Mouse (Mus musculus) hindlimb bud, embryonic 11.5 days (tissue): Measurements from ENCODE around the gene Rrp1.
"Not testable (repeated sequence)": the region's sequence is repeated elsewhere in the genome, so short reads cannot be mapped to it uniquely, and the experiment has no call there.

Source experiments
- DNase-seq: peaks from one replicate; pipeline ENCODE4 v3.0.0-alpha.2; 2012; ENCODE audit warnings: low read depth, low spot score; ENCODE audit errors: extremely low spot score

Gene Rrp1

DNA sequence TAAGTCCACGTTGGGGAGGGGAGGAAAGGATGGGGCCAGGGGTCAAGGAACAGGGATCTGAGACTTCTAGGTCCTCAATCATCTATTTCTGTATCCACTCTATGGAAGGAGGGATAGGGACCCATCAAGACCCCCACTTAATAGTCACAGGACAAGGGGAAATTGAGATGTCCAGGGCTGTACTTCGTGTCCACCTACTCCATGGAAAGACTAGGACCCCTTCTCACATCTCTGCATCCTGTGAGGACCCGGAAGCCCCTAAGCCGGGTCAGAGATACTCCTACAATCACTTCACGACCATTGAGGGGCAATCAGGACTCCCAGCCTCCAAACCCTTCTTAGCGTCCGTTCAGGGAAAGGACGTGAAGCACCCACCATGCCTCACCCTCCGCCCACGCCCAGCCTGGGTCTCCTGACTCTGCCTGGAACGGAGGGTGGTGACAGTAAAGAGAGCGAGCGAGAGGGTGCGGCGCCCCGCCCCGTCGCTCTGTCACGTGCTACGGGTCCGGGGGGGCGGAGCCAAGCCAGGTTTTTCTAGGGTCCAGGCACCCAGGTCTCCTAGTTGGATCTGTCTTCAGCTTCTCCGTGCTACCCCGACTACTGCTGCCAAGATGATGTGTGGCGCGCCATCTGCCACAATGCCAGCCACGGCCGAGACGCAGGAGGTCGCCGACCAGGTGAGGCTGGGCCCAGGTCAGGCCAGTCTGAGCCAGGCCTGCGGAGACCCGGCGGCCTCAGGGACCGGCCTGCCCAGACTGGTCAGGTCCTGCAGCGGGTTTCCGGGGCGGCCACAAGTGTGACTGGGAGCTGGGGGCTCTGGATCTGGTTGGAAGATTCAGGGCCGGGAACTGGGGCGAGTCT is 12.6 kb upstream of the Rrp1 start, which contains the start of gene Cstb:
TSS of gene Cstb (plus strand) at position 489 of the 861 bp plus-strand sequence.
- DNase-seq: no peak

DNA sequence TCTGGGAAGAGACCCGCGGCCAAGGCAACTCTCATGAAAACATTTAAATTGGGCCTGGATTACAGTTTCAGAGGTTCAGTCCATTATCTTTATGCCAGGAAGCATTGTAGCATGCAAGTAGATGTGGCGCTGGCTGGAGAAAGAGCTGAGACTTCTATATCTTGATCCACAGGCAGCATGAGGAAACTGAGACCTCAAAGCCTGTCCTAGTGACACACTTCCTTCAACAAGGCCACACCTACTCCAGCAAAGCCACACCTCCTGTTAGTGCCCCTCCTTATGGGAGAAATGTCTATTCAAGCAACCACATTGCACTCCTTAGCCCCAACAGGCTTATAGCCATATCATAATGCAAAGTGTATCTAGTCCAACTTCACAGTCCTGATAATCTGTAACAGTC is 9.8 kb upstream of the Rrp1 start:
- DNase-seq: no peak

DNA sequence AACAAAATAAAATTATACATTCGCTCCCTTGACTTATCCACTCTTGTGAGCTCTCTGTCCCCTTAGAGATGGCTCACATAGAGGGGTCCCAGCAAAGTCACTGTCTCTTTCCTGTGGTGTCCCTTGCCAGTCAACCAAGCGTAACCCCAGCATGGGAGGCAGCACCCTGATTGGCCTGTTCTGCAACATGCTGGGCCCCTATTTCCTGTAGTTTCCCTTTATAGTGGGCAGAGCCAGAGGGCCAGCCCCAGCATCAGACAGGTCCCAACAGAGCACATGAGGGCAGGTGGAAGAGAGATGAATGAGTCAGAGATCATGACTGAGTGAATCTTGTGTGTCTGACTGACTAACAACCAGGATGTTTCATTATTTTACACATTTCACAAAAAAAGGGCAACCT is 8.1 kb upstream of the Rrp1 start:
- no peak for DNase-seq

DNA sequence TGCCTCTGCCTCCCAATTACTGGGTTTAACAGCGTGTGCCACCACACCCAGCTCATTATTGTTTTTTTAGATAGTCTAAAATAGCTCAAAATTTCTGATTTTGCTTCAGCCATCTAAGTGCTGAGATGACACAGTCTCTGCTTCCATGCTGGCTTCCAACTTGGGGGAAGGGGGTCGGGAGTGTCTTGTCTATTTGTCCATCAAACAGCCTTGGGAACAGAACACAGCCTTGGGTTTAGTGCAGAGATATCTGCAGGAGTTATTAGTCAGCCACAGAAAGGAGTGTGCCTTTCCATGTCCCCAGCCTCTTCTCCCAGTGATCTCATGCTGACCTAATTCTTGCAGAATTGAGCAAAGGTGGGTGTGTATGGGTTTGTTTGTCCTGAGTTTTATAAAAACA is 5.9 kb upstream of the Rrp1 start:
- DNase-seq: no peak

DNA sequence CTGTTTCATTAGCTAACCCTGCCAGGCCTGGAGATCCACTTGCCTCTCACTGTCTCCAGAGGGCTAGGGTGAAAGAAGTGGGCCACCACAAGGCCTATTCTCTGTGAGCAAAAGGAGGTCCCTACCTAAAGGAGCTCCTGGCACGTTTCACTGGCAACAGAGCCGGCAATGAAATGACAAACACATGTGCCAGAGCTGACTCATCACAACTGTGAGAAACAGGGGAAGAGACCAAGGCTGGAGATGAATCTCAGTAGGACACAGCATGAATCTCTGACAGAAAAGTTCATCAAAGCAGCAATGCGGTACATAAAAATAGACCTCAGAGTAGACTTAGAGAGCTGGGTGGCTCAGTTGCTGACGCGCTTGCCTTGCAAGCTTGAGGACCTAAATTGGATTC is 5.0 kb upstream of the Rrp1 start:
- no peak for DNase-seq

DNA sequence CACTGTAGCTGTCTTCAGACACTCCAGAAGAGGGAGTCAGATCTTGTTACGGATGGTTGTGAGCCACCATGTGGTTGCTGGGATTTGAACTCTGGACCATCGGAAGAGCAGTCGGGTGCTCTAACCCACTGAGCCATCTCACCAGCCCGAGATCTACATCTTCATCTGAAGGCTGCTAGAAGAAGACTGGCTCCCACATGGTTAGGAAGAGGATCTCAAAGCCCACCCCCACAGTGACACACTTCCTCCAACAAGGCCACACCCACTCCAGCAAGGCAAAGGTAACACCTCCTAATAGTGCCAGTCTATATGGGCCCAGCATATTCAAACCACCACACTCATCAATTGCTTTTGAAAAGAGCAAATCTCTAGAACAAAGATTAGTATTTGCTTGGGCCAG is 2.1 kb upstream of the Rrp1 start:
- DNase-seq: not testable (repeated sequence)

DNA sequence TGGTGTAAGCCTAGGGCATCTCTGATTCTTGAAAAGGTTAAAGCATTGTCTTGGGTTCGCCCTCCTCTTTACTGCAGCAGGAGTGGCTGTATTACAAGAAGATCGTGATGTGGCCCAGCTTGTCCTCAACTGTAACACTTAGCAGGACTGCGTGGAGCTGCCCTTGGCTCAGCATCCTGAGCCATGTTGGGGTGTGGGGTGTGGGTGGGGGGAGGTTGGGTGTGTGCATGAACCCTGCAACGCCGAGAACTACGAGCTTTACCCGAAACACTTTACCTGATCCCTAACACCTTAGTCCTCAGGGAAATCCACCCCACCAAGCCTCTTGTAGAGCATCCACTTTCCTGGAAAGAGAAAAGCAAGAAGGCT is 293 bp upstream of the Rrp1 start:
- DNase-seq: no peak

DNA sequence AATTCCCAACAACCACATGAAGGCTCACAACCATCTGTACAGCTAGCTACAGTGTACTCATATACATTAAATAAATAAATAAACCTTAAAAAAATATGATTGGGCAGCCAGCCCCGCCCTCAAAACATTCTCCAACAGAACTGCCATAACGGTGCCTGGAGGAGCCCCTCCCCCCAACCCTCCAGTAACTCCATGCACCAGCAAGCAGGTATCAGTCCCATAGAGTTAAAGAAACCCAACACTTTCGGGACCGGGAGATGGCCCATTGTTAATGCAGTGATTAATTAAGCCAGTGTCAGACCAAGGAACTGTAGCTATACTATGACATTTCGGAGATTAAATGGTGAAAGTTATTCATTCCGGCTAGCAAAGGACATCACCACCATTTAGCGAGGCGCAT is 992 bp downstream of the Rrp1 start:
- no peak for DNase-seq

DNA sequence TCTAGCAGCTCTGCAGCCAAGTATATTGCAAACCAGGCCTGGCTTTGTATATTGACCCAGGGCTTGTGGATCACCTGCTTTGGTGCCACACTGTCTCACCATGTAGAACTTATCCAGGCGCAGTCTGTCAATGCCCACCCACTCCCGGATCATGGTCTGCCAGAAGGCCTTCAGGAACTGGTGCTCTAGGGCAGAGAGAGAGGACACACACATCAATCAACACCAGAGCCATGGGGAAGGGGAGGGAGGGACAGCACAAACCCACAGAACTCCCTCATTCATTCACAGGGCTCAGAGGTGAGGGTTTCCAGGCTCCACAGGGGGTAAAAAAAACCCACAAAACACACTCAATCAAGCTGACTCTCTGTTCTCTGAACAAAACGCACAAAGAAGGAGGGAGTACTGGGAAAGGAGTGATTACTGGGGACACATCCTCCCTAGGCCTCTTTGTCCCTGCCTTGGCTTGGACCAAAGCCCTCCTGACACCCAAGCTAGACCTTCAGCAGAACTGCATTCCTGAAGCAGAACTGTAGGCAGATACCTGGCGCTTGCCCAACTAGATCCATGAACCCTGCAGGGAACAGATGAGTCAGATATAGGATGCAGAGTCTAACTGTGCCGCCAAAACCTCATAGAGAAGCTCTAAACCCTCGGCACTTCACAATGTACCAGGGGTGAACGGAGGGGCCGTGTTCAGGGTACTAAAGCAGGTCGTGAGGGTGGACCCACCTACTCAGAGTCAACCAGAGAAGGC is 3.6 kb downstream of the Rrp1 start:
- DNase-seq: no peak

DNA sequence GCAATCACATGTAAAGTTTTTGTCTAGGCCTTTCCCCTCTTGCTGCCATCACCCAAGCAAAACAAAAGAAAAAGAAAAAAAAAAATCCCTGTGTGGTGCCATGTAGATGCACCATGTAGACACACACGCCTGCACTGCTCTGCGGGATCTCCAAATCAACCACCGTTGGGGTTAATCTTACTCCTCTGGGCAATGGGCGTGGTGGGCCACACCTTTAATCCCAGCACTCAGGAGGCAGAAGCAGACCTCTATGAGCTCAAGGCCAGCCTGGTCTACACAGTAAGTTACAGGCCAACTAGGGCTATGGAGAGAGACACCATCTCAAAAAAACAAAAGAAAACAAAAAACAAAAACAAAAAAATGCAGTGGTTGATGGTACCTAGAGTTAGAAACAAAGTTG is 5.7 kb downstream of the Rrp1 start:
- no peak for DNase-seq

DNA sequence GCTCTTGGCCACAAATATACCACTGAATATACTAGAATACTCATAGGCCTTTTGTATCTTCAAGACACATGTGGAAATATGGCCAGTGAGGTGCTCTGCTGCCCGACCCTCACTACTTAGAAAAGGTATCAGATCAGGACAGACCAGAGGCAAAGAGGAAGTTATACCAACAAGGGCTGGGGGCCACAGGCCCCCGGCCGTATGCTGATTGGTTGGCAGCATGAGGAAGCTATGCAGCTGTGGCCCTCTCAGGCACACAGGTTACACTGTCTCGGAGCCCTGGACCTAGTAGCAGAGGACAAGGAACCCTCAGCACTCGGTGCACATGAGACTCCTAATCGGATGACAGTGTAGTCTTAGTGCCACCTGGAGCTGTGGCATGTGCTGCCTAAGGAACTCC is 6.7 kb downstream of the Rrp1 start:
- DNase-seq: no peak

DNA sequence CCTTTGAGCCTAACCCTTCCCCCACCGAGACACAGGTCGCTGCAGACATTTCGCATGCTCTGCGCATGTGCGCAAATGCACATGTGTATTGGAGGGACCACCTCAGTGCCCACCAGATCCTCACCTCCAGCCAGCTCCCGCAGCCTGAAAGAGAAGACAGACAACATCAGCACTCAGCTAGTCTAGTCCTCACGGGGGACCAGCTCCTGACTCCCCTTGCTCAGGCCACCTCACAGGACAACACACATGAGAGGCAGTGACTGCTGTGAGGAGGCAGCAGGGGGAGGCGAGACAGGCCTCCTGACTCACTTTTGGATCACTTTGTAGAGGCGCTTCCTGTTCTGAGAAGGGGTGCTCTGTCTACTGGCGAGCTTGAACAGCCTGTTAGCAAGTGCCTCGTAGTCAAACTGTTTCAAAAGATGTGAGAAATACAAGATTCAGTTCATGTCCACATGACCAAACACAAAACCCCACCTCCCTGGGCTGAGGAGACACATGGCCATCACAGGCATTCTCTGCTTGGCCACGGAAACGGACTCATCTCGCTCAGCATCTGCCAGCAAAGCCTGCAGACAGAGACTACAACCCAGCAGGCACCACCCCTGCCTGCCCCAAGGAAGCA is 10.4 kb downstream of the Rrp1 start:
- DNase-seq: no peak

DNA sequence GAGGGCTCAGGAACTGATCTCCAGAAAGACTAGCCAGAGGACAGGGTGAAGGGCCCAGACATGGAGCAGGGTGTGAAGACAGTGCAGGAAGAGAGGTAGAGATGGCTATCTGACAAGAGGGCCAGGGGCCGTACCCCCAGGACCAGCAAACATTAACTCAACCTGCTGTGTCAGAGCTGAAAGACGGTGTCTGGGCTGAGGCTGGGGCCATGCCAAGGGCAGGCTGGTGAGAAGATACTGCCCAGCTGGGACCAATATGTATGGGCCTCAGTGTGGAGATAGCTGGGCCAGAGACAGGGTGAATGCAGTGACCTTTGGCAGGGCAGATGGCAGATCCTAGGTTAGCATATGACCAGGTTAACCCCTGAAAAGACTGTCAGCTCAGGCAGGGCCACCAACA is 11.7 kb downstream of the Rrp1 start:
- DNase-seq: no peak

DNA sequence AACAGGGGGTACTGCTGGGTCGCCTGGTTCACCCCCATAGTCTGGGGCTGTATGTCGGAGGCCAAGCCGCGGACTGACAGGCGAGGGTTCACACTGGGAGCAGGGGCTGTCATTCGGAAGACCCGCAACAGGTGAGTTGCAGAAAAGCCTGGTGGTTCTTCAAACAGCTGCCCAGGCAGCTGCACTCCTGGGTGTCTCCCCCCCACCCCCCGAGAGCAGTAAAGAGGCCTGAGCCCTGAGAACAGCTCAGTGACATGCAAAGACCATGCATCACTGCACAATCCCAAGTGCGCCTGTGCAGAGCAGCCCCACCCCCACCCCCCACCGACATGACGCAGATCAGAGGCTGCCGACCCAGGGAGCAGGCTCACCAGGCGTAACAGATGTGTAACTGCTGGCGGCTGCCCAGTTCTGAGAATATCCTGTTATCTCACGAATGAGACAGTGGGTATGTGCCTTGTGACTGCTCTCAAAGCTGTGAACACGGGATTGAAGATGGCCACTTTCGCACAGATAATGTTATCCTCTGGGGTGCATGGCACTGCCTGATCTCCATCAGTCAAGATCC is 13.7 kb downstream of the Rrp1 start:
- DNase-seq: no peak

DNA sequence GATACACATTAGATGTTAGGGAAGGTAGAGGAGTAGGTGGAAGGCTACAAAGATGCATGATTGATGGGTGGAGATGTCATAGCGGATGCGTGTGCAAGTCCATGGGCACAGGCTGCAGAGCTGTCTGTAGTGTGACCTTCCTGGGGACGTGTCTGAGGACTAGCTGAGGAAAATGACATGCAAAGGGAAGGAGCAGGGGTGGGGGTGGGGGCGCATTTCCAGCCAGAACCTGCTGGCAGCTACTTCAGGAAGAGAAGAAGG is 16.3 kb downstream of the Rrp1 start:
- no peak for DNase-seq

DNA sequence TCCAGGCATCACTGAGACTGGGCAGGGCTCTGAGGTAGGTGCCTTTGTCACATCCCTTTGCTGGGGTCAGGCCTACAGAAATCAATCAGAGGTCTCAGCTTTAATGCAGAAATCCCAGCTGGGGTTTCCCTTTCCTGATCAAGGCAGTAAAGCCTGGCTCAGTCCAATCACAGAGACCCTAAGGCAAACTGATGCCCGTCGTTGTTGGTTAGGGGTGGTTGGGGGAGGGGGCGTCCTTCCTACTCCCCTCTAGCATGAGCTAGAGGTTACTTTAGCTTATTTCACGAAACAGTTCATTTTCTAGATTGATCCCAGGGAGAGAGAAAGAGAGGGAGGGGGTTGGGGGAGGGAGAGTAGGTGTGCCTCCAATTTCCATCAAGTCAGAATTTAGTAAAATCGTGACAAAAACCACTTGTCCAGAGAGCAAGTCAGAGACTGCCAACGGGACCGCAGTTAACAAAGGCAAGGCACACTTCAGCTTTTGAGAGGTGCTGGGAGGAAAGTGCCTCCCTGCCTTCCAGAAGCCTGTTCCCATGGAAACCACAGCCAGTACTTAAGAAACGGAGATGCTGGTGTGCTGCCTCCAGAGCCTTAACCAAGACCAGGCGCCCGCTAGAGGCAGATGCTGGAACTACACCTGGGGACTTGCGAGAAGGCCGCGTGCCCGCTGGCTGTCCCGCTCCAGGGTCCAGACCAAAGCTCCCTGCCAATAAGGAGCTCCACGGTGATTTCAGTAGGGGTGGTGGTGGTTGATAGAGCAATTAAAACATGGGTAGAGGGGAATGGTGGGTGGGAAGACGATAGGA is 16.8 kb downstream of the Rrp1 start:
- peak; percentile 89 for DNase-seq

DNA sequence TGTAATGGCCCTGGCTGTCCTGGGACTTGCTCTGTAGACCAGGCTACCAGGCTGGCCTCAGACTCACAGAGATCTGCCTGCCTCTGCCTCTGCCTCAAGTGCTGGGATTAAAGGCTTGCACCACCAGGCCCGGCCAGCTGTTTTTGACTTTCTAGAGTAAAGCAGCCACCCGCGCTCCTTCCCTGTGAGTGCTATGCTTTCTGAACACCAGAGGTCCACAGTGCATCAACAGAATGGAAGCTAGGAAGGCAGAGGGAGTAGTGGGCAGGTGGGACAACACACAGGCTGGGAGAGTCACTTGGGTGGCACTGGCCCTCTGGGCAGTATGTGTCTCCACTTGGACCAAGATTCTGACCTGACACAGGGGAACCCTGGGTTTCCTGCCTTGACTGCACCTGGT is 17.5 kb downstream of the Rrp1 start:
- no peak for DNase-seq

DNA sequence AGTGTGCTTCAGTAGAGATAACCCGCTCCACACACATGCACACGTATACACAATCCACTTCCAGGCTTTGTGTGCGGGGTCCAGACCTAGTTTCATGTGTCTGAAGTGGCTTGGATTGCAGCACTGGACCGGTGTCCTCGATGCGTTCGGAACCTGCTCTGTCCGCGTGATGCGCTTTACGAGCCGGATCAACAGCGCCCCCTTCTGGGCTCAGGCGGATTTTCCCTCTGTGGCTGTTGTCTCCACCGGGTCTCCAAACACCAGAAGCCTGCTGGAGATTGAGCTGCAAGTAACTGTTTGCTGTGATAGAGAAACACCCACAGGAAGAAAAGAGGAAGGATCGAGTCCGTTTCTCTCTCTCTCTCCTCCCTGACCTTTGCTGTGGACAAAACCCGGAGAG is 20.8 kb downstream of the Rrp1 start:
- no peak for DNase-seq

DNA sequence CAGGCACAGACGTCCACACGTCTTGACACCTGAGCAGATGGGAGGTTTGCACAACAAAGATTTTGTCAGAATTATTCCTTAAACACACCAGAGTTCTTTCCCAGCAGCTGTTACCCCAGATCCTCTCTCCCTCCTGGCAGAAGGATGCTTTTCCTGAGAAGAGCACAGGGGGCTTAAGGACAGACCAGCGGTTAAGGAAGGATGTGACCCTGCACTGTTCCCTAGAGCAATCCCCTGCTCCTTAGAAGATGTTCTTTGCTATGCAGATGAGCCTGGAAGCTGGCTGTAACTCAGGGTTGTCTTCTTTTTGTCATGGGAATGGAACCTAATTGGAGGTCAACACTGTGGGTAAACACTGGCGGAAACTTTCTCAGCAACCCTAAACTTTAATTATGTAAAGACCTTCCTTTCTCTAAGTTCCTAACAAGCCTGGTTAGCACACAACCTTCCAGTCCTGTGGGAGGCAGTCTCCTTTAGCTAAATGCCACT is 21.8 kb downstream of the Rrp1 start:
- no peak for DNase-seq

DNA sequence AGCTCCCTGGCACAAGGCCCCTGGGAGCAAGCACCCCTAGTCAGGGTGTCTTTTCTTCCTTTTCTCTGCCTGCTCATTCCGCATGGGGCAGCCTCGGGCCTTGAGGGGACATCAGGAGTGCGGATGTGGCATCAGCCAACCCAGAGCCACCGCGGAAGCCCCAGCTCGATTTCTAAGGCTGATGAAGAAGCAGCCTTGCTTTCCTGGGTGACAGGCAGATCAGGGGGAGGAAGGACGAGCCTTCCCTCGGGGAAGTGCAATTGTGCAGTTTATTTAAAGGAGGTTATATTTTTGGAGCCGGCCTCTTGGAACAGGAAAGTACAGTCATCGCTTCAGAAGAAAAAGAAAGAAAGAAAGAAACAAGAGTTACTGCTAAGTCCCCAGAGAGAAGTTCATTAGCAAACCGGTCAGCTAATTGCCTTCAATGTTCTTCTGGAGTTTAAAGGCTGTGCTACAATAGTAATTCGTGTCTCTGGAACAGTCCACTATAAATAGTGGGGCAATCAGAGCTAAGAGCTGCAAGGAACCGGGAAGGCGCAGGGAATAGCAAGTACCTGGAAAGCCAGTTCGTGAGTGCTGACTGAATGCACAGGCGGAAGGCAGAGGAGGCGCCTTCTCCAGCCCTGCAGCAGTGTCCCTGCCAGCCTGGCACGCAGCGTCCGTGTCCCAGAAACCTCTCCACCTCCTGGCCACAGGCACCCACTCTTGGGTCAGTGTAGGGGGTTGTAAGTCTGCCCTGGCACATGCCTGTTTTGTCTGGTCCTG is 24.4 kb downstream of the Rrp1 start:
- no peak for DNase-seq
